Mouse (Mus musculus) limb, embryonic 15.5 days (tissue): ENCODE results near the gene Gdnf. TPM values are rescaled to one million over a fixed set of nuclear protein-coding genes. Genes with fewer than 3 reads are reported as not detected.

Experiments
- ATAC-seq: fragments of 200-750 bp; cut with Nextera tagmentation; 2 replicates; pipeline ENCODE4 v1.8.0; 2017; ENCODE audit warnings: low read depth, moderate TSS enrichment; ENCODE audit not compliant: insufficient number of reproducible peaks, low FRiP score, low TSS enrichment
- H3K27ac ChIP-seq: fragments of 300-500 bp; sonication (generic); 2 replicates; pipeline ENCODE4 v1.5.1; 2015; ENCODE audit warnings: moderate library complexity, mild to moderate bottlenecking, inconsistent platforms
- H3K27me3 ChIP-seq: fragments of 300-500 bp; sonication (generic); 2 replicates; pipeline ENCODE4 v1.6.1; 2015; ENCODE audit warnings: inconsistent platforms
- H3K36me3 ChIP-seq: fragments of 300-500 bp; sonication (generic); 2 replicates; pipeline ENCODE4 v1.6.1; 2015; ENCODE audit warnings: inconsistent platforms
- H3K4me1 ChIP-seq: fragments of 300-500 bp; sonication (generic); 2 replicates; pipeline ENCODE4 v1.6.1; 2015; ENCODE audit warnings: inconsistent platforms
- H3K4me2 ChIP-seq: fragments of 300-500 bp; sonication (generic); 2 replicates; pipeline ENCODE4 v1.6.1; 2015; ENCODE audit warnings: mild to moderate bottlenecking, inconsistent platforms
- H3K4me3 ChIP-seq: fragments of 300-500 bp; sonication (generic); 2 replicates; pipeline ENCODE4 v1.5.1; 2015; ENCODE audit warnings: mild to moderate bottlenecking, inconsistent platforms
- H3K9ac ChIP-seq: fragments of 300-500 bp; sonication (generic); 2 replicates; pipeline ENCODE4 v1.6.1; 2015; ENCODE audit warnings: inconsistent platforms
- H3K9me3 ChIP-seq: fragments of 300-500 bp; sonication (generic); 2 replicates; pipeline ENCODE4 v1.6.1; 2016; ENCODE audit warnings: inconsistent platforms
- WGBS: fragments of 180-500 bp; shearing (Covaris S2); methylation state at CpG from one replicate; pipeline ENCODE4 v1.1.7; 2015; 5-methylcytosine and 5-hydroxymethylcytosine counted together
- polyA plus RNA-seq: library from polyadenylated mRNA; unstranded; fragments of >200 nt; fragmentation: Nextera tagmentation; extraction: Ambion mirVana; gene quantifications from 2 replicates; pipeline ENCODE4 v1.2.1, GENCODE M21; 2015

Gene Gdnf
- polyA plus RNA-seq, 1 experiment from 2014 or later, result 0.86 TPM

DNA sequence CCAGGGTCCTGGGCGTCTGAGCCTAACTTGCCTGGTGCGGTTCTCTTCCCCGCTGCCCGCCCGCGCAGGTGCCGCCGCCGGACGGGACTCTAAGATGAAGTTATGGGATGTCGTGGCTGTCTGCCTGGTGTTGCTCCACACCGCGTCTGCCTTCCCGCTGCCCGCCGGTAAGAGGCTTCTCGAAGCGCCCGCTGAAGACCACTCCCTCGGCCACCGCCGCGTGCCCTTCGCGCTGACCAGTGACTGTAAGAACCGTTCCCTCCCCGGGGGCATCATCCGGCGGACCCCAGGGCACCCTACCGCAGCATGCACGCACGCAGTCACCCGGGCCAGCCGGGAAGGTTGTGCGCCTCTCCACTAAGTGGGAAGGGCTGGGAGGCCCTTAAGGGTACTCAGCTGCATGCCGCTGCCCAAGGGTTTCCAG is 4.9 kb downstream of the Gdnf start:
- Histone ChIP-seq H3K4me1 (peaks cover 40% of the 10 kb centered on the region), H3K9me3 (no peaks in the 10 kb centered on the region), H3K27ac (no peak overlapping the region), H3K36me3 (no peaks in the 10 kb centered on the region), H3K4me2 (peak overlapping the region; percentile 47), H3K27me3 (peaks cover 94% of the 10 kb centered on the region), H3K9ac (no peak overlapping the region), H3K4me3 (peak overlapping the region; percentile 25)
- WGBS, result 5% methylated on average over 36 of the region's 36 CpGs
- no peak for ATAC-seq

DNA sequence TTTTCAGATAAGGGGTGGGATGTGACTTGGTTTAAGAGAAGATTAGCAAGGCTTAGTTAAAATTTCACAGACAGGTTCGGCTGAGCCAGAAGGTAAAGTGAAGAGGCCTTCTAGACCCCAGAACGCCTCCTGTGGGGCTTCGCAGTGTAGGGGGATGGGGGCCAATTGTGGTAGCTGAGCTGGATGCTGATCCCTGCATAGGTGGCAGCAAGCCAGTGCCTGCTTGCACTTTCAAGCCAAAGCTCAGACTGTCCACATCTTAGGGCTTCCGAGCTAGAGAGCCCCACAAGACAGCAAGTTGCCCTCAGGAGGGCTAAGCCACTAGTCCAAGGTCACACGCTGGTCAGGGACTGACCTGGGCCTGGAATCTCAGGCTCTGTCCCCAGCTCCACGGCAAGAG is 13.2 kb downstream of the Gdnf start:
- ATAC-seq, result no peak
- 60% methylated on average over 6 of the region's 6 CpGs for WGBS
- H3K4me1 ChIP-seq, result no peaks in the 10 kb centered on the region
- H3K4me2 ChIP-seq, result no peak overlapping the region
- no peak overlapping the region for H3K9ac ChIP-seq
- peaks cover 30% of the 10 kb centered on the region for H3K27me3 ChIP-seq
- no peak overlapping the region for H3K4me3 ChIP-seq
- no peak overlapping the region for H3K27ac ChIP-seq
- H3K9me3 ChIP-seq, result no peaks in the 10 kb centered on the region
- no peaks in the 10 kb centered on the region for H3K36me3 ChIP-seq

DNA sequence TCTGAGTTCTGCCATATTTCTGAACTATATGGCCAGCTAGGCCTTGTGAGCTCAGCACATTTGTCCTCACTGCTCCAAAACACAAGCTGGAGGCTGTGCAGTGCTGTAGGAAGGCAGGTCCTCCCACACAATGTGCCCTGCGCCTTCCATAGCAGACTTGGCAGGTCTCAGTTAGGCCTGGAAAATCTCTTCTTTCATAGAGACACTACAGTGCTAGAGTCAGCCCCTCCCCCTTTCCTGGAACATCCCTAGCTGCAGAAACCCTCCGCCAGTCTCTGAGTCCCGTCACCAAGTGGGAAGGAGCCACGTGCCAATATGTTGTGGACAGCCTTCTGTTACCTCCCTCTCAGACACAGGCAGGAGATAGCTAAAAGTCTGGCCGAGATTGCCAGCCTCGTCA is 14.9 kb downstream of the Gdnf start:
- peaks cover 18% of the 10 kb centered on the region for H3K27me3 ChIP-seq
- ATAC-seq, result no peak
- WGBS, result 59% methylated on average over 6 of the region's 6 CpGs
- no peaks in the 10 kb centered on the region for H3K36me3 ChIP-seq
- no peak overlapping the region for H3K27ac ChIP-seq
- no peaks in the 10 kb centered on the region for H3K9me3 ChIP-seq
- no peak overlapping the region for H3K9ac ChIP-seq
- H3K4me3 ChIP-seq, result no peak overlapping the region
- no peak overlapping the region for H3K4me2 ChIP-seq
- no peaks in the 10 kb centered on the region for H3K4me1 ChIP-seq

DNA sequence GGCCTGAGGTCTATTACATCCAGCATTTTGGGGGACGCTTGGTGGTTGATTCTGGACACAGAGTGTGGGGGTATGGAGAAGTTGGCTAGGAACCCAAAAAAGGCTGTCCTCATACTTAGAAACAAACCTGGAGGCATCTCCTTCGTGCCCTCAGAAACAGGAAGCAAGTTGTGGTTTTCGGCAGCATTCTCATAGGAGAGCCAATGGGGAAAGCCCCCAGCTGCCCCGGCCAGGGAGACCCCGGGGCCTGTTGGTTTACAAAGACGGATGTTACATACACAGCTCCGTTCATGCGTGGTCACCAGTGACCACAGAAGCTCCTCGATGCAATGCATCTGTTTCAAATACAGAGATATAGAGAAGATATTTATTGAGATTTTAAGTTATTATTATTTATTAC is 24.8 kb downstream of the Gdnf start:
- Histone ChIP-seq H3K4me2 (no peak overlapping the region), H3K9ac (no peak overlapping the region), H3K4me1 (peaks cover 3% of the 10 kb centered on the region; the same call in 1 of the 2 replicates), H3K9me3 (no peaks in the 10 kb centered on the region), H3K27ac (no peak overlapping the region), H3K27me3 (no peaks in the 10 kb centered on the region), H3K4me3 (no peak overlapping the region), H3K36me3 (no peaks in the 10 kb centered on the region)
- 82% methylated on average over 9 of the region's 9 CpGs for WGBS
- ATAC-seq, result no peak

DNA sequence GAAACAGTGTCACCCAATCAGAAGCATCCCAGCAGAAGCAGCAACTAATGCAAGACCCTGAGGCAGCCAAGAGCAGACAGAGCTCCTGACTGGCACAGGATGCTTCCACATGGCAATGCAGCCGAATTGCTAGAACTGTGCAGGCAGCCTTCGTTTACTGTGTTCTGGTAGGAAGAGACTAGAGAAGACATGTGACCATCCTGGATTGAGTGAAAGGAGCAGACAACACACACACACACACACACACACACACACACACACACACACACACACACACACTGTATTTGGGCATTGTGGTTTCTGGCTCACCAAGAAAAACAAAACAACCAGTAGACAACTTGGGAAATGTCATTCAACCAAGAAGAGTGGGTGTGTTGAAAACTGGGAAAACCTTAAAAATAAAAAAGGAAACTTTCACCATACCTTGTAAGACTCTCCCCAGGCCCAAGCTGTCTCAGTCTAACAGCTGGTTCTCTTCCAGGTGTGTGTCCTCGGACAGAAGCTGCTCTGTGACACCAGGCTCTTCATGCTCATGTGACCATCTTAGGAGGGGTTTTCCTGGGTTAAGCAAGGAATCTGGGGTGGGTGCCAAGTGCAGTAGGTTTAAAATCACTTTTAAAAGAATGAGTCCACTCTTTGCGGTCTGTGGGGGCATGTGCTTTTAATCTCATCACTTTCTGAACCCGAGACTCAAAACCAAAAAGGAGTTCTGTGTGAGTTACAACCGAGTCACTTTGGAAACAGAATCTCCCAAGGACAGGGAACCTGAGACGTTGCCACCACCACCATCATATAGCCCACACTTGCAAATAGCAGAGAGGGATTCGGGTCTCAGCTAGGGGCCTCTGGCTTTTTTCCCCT is 27.6 kb downstream of the Gdnf start:
- H3K4me2 ChIP-seq, result no peak overlapping the region
- H3K27me3 ChIP-seq, result no peaks in the 10 kb centered on the region
- no peak for ATAC-seq
- H3K27ac ChIP-seq, result no peak overlapping the region
- H3K4me3 ChIP-seq, result no peak overlapping the region
- no peak overlapping the region for H3K9ac ChIP-seq
- no peaks in the 10 kb centered on the region for H3K36me3 ChIP-seq
- peaks cover 3% of the 10 kb centered on the region; the same call in 1 of the 2 replicates for H3K4me1 ChIP-seq
- WGBS, result 39% methylated on average over 8 of the region's 8 CpGs
- no peaks in the 10 kb centered on the region for H3K9me3 ChIP-seq

DNA sequence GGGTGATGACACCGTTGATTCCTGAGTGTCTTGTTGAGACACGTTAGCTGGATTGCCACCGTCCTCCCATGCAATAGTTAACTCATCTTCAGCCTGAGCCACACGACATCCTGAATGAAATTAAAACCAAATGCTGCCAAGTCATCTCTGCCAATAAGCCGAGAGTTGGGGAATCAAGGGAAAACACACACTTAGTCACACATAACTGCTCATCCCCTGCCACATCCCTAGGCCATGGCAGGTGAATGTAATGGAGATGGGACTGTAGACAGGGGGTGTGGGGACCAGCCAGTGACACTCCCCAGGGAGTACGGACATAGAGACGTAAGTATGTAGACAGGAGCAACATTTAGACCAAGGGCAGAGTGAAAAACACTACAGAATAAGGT is 28.3 kb downstream of the Gdnf start:
- no peaks in the 10 kb centered on the region for H3K36me3 ChIP-seq
- WGBS, result 45% methylated on average over 7 of the region's 7 CpGs
- H3K4me1 ChIP-seq, result peaks cover 3% of the 10 kb centered on the region; the same call in 1 of the 2 replicates
- ATAC-seq, result no peak
- no peak overlapping the region for H3K27ac ChIP-seq
- H3K4me2 ChIP-seq, result no peak overlapping the region
- no peak overlapping the region for H3K9ac ChIP-seq
- no peak overlapping the region for H3K4me3 ChIP-seq
- no peaks in the 10 kb centered on the region for H3K9me3 ChIP-seq
- H3K27me3 ChIP-seq, result no peaks in the 10 kb centered on the region

DNA sequence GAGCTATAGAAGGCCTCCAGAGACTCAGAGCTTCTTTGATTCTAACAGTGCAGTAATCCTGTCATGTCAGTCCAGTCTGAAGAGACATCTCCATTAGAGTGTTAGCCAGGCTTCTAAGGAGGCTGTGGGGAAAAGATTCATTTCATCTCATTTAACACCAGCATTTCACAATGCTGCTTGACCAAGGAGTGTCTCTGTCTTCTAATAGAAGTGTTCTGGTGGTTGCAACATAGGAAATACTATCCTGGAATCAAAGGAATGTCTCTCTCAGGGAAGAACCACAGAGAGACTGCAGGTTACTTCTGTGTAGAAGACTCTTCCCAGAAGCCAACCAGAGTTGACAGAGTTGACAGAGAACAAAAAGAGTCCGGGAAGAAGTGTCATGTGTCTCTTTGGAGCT is 31.0 kb downstream of the Gdnf start:
- H3K9me3 ChIP-seq, result no peaks in the 10 kb centered on the region
- H3K27ac ChIP-seq, result no peak overlapping the region
- H3K4me3 ChIP-seq, result no peak overlapping the region
- 80% methylated on average over 1 of the region's 1 CpGs for WGBS
- no peaks in the 10 kb centered on the region for H3K36me3 ChIP-seq
- no peak overlapping the region for H3K9ac ChIP-seq
- peaks cover 3% of the 10 kb centered on the region; the same call in 1 of the 2 replicates for H3K4me1 ChIP-seq
- no peaks in the 10 kb centered on the region for H3K27me3 ChIP-seq
- no peak for ATAC-seq
- H3K4me2 ChIP-seq, result no peak overlapping the region

DNA sequence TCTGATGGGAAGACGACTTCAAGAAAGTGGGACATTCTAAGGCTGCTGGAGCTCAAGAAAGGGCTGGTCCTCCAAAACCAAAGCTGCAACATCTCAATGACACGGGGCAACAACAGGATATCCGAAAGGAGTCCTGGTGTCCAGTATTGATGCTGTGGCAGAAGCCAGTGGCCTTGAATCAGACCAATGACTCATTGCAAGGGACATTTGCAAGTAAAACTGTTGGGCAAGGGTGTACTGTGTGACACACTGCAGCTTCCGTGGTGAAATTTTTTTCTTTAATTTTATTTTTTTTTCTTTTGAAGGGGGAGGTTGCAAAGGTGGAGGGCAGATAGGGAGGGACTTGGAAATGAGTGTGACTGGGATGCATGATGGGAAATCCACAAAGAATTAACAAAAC is 31.8 kb downstream of the Gdnf start:
- H3K4me2 ChIP-seq, result no peak overlapping the region
- H3K4me3 ChIP-seq, result no peak overlapping the region
- 85% methylated on average over 4 of the region's 4 CpGs for WGBS
- no peak overlapping the region for H3K27ac ChIP-seq
- H3K4me1 ChIP-seq, result peaks cover 3% of the 10 kb centered on the region; the same call in 1 of the 2 replicates
- no peaks in the 10 kb centered on the region for H3K27me3 ChIP-seq
- no peaks in the 10 kb centered on the region for H3K36me3 ChIP-seq
- no peak overlapping the region for H3K9ac ChIP-seq
- H3K9me3 ChIP-seq, result no peaks in the 10 kb centered on the region
- ATAC-seq, result no peak

DNA sequence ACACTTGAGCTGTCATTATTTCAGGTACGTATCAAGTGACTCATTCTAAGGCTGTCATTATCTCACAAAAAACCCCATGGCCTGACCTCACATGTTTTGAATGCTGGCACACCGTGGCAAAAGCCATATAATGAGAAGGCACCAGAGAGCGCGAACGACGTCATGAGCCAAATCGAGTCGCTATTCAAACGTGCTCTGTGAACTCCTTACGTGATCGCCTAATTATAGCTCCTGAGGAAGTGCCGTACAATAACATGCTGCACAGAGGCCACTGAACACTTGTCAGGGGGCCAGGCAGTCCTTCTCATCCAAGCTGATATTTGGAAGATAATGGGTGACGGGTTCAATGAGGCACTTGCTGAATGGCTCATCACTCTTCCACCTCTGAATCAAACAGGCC is 46.8 kb downstream of the Gdnf start:
- H3K9me3 ChIP-seq, result no peaks in the 10 kb centered on the region
- no peak overlapping the region for H3K4me2 ChIP-seq
- no peaks in the 10 kb centered on the region for H3K27me3 ChIP-seq
- 73% methylated on average over 13 of the region's 13 CpGs for WGBS
- H3K4me3 ChIP-seq, result no peak overlapping the region
- H3K9ac ChIP-seq, result no peak overlapping the region
- no peak for ATAC-seq
- no peaks in the 10 kb centered on the region for H3K4me1 ChIP-seq
- H3K36me3 ChIP-seq, result no peaks in the 10 kb centered on the region
- no peak overlapping the region for H3K27ac ChIP-seq

DNA sequence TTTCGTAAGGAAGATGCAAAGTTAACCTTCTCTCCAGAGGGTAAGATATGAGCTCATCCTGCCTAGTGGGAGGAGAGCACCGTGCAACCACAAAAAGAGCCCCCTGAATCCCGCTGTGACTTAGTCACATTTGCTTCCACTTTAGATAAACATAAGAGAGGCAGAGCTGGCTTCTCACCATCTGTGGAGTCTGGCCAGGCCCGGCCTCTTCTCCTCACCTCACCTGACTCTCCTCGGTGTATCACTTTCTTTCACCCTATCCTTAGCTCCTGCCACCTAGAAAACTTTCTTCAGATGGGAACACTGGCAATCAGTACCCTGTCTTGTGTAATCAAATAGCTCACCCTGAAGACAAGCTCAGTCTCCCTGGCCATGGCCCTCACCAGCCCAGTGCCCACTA is 48.2 kb downstream of the Gdnf start:
- Histone ChIP-seq H3K4me1 (no peaks in the 10 kb centered on the region), H3K9me3 (no peaks in the 10 kb centered on the region), H3K4me2 (no peak overlapping the region), H3K9ac (no peak overlapping the region), H3K36me3 (no peaks in the 10 kb centered on the region), H3K4me3 (no peak overlapping the region), H3K27me3 (no peaks in the 10 kb centered on the region), H3K27ac (no peak overlapping the region)
- 80% methylated on average over 5 of the region's 5 CpGs for WGBS
- ATAC-seq, result no peak

DNA sequence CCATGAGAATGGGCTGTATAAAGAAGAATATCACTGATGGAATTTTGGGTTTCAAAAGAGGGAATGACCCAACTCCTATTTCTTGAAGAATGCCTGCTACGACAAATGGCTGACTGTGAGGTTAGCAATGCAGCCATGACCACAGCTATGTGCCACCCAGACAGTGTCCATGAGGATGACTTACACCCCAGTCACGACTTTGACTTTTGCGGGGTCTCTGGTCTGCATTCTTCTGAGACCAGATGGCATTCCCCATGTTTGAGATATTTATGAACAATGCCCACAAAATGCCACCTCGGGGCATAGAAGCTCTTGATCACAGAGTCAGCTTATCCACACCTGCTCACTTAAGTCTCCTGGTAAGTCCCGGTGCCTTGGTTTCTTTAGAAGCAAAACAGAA is 52.2 kb downstream of the Gdnf start:
- no peak overlapping the region for H3K4me2 ChIP-seq
- WGBS, result 76% methylated on average over 5 of the region's 5 CpGs
- H3K4me3 ChIP-seq, result no peak overlapping the region
- H3K9me3 ChIP-seq, result no peaks in the 10 kb centered on the region
- H3K27me3 ChIP-seq, result no peaks in the 10 kb centered on the region
- no peaks in the 10 kb centered on the region for H3K36me3 ChIP-seq
- no peak overlapping the region for H3K27ac ChIP-seq
- no peaks in the 10 kb centered on the region for H3K4me1 ChIP-seq
- no peak for ATAC-seq
- no peak overlapping the region for H3K9ac ChIP-seq

DNA sequence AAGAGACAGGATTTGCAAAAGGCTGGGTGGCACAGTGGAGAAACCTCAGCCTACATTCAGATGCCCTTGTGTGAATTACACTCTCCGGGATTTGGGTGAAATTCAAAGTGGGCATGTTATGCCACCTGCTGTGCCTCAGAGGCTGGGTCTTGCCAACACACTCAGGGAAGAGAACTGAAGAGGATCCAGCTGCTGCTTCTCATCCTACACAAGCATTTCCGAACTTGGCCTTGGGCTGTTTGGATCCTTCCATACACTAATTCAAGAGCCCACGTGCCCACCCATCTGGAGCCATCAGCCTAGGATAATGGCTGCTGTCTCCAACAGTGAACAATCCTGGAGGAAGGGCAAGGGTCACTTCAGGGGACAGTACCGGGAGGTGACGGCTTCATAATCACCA is 52.7 kb downstream of the Gdnf start:
- no peak overlapping the region for H3K27ac ChIP-seq
- H3K9me3 ChIP-seq, result no peaks in the 10 kb centered on the region
- no peaks in the 10 kb centered on the region for H3K36me3 ChIP-seq
- H3K9ac ChIP-seq, result no peak overlapping the region
- ATAC-seq, result no peak
- H3K4me1 ChIP-seq, result no peaks in the 10 kb centered on the region
- no peak overlapping the region for H3K4me3 ChIP-seq
- no peak overlapping the region for H3K4me2 ChIP-seq
- 67% methylated on average over 5 of the region's 5 CpGs for WGBS
- no peaks in the 10 kb centered on the region for H3K27me3 ChIP-seq
